Mouse (Mus musculus) adipocyte (in vitro differentiated cells): ENCODE results near the gene Zfp39.
A peak's percentile ranks its signal among the peaks of the same experiment; 100 is the strongest.
"Not testable (repeated sequence)": the region's sequence is repeated elsewhere in the genome, so short reads cannot be mapped to it uniquely, and the experiment has no call there.

Source experiments
- DNase-seq: peaks from one replicate; pipeline ENCODE4 v3.0.0-alpha.2; 2016; ENCODE audit warnings: low spot score

Zfp39 gene

DNA sequence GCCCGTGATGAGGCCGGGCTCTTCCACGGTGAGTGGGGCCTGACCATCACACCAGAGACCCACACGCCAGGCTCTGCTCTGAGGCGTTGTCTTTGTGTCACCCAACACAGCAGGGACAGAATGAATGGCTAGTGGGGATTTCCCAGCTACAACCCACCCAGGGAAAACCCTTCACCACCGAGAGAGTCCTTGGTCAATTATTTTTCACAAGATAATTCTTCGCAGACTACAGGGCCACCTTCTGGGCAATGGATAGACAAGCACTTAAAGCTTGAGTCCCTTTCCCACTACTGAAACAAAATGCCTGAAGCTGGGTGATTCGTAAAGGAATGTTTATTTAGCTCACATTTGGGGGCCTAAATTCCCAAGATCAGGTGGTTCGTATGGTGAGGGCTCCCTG is 18.4 kb upstream of the Zfp39 start:
- no peak for DNase-seq

GRCm38 (mm10) chr11:58918759-58919158 is 14.7 kb upstream of the Zfp39 start:
- DNase-seq: no peak

GRCm38 (mm10) chr11:58917745-58918366 is 13.8 kb upstream of the Zfp39 start, which contains the start of gene Btnl10:
Btnl10 (plus strand) TSS chr11:58917908.
- DNase-seq: no peak

- peak; percentile 40 for DNase-seq
Measured at GRCm38 (mm10) chr11:58916879-58917744, 13.1 kb upstream of the Zfp39 start.

- peak; percentile 46 for DNase-seq
Measured at GRCm38 (mm10) chr11:58914461-58915028, 10.5 kb upstream of the Zfp39 start.

DNA sequence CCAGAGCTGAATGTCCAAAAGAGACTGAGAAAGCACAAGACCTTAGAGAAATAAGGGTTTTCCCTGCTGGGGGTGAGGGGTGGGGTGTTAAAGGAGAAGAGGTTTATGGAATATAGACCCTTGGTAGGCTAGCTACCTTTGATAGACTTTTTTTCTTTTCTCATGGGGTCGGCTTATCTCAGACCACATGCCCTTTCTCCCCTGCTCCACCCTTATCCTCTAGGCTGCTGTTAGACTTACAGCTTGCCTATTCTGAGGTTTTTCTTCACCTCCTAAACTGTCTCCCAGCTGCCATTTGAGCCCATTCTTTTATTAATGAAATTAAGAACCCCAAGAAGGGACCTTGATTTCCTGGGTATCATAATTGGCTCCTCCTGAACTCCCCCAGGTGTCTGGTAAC is 9.8 kb upstream of the Zfp39 start:
- no peak for DNase-seq

DNA sequence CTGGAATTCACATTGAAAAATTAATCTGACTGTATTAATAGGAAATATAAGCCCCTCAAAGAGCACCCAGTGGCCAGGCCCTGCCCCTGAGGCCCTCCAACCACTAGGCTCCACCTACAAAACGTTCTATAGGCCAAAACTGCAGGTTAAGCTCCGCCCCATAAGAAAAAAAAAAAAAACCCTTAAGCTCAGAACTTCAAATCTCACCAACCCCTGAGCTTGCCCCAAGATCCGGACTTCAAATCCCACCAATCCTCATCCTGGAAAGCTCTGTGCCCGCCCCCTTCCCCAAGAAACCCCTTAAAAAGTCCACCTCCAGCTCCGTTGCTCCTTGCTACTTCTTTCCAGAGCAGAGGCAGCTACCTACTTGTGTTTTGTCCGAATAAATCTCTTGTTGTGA is 813 bp upstream of the Zfp39 start:
- DNase-seq: peak; percentile 31

GRCm38 (mm10) chr11:58904410-58904718 is 339 bp upstream of the Zfp39 start:
- DNase-seq: no peak

DNA sequence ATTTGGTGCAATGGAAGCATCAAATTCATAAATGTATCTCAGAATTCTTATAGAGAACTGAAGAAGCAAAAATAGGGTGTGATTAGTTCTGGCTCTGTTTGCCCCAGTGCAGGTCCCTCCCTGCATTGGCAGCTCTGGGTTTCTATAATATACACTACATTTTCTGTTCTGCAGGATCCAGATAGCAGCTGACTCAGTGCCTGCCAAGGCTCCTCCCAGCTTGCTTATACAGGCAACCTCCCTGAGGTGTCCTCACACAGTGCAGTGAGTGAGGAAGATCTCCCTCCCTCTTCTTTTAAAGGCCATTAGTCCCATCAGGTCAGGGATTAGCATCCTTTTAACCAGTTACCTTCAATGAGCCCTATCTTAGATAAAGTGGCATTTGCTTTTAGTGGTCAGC is 2.9 kb downstream of the Zfp39 start:
- no peak for DNase-seq

DNA sequence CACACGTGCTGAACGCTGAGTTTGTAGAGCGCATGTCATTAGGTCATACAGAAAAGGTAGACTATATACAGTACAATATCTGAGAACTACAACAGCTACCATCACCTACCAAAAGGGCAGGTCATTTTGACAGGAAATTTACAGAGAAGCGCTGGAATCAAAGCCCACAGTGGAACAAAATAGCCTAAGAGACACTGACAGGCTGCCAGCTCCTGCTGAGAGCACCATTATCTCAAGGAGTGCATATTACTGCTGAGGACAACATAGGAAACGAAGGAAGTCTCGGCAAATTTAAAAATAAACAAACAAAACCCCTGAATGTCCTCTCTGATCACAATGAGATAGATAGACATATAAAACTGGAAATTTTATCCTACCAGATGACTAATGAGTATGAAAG is 6.5 kb downstream of the Zfp39 start:
- DNase-seq: no peak

DNA sequence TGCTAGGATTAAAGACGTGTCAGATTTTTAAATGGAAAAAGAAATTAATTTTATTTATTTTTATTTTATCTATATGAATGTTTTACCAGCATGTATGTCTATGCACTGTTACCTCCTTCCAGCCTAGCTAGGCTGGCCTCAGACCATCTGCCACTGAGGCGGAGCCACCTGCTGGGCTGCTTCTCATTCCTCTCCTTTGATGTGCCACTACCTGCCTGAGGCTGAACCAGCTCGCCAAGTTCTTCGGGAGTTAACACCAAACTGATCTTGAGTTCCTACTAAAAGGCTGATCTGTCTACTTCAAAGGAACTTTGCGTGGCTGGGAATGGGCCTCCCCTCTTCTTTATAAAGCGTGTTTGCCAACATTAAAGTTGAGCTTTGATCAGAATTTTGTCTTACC is 9.6 kb downstream of the Zfp39 start:
- no peak for DNase-seq

GRCm38 (mm10) chr11:58890511-58890910 is 13.5 kb downstream of the Zfp39 start:
- DNase-seq: no peak

DNA sequence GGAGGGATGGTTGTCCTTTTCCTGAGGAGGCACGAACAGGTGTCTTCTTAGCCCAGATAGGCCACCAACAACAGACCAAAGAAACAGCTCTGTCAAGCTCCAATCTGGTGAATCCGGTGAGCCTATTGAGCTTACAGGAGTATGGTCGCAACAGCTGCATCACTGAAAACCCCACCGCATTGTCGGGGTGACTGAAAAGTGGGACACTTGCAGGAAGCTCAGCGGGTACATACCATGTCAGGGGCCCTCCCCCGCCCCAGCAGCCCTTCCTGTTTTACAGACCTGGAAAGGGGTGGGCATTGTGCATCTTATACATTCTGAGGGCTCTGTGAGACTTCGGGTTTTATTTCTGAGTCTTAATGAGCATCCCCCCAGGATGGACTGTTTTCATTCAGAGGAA is 20.3 kb downstream of the Zfp39 start:
- no peak for DNase-seq

GRCm38 (mm10) chr11:58870961-58871360 is 33.1 kb downstream of the Zfp39 start:
- DNase-seq: no peak

- DNase-seq: no peak
Measured at GRCm38 (mm10) chr11:58867954-58868330, 36.1 kb downstream of the Zfp39 start.

DNA sequence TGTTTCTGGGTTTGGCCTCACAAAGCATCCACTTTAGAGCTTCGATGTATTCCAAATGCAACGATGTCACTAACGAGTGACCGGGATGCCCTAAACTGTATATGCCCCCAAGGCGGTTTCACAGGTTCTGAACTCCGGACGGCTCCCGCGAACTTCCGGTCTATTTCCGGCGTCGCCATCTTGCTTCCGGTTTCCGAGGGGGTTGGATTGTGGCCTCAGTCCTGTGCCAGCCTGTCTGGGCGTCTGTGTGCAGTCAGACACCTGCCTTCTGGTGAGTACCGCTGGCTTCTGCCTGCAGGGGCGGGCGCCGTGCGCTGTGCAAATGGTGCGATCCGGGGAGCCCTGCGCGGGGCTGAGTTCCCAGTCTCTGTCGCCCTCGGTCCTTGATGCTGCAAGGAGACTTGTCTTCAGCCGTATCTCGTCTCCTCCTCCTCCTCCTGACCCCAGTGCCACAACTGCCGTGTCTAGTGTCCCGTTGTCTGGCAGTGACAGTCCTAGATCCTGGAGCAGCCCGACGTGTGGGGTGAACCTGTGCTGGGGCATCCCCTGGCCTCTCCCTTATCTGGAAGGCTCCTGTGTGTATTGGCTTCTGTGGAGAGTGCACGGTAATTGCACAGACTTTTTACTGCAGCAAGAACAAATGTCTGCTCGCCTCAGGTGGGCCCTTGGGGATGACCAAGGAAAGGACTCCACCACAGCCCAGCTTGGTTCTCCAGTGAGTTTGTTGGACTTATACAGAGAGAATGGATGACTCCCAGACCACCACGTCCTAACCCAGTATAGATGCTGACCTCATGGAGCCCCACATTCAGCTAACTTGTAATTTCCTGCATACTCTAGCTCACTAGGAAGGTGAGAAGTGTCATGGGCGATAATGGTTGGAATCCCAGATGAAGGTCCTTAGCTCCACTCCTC is 36.7 kb downstream of the Zfp39 start, which contains the start of gene 2810021J22Rik:
Gene 2810021J22Rik, plus strand, starts transcription at position 178 of the 915 bp plus-strand sequence.
- peak; percentile 88 for DNase-seq

GRCm38 (mm10) chr11:58860744-58861143 is 43.3 kb downstream of the Zfp39 start:
- DNase-seq: no peak

DNA sequence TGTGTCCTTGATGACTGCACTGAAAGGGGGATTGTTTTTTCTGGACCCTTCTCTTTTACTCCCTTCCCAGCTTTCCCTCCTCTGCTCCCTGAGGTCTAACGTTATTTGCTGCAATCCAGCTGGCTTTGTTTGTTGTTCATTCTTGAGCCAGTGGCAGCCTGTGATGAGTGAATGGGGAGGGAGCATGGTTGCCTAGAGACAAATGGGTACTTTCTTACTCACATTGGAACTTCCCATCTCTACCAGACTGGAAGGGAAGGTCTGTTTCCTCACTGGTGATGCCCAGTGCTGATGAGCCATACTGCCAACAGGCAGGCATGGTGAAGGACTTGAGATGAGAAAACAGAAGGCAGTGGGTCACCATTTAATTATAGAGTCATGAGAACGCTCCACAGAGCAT is 54.3 kb downstream of the Zfp39 start:
- no peak for DNase-seq

DNA sequence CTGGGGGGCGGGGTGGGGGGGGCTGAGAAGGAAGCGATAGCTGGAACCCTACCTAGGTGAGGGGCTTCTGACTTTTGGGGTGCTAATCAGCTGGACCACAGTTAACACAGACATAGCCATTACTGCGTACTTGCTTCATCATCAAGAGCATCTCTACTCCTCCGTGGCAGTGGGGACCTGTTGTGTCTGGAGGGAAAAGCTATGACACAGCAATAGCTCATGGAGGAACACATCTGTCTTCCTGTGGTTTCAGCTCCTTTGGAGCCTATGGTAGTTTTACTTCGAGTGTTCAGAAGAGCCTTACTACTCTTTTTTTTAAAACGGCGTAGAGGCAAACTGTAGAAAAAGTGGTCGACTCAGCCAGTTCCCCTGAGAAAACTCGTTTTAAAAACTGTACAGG is 56.4 kb downstream of the Zfp39 start:
- DNase-seq: no peak

- DNase-seq: peak; percentile 98
Measured at GRCm38 (mm10) chr11:58846919-58847461, 57.0 kb downstream of the Zfp39 start, which contains the start of gene Gm12258. Gm12258 (plus strand) TSS chr11:58847158.

DNA sequence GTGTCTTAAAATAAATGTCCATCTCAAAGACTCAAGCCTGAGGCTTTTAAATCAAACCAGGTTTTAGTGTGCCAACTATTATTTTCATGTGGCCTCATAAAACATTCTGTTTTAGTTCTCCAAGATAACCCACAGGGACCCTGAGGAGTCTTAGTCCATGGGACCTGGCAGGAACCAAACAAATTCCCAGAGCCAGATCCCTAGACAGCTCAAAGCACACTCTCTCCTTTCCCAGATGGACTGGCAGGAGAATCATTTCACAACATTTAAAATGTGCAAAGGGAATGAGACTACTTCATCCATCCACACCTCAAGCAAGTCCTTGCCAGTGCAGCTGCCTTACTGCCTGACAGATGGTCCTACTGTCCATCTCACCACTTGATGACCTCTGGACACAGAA is 65.1 kb downstream of the Zfp39 start, which contains the start of gene Olfr311:
Gene Olfr311, plus strand, starts transcription at position 301 of the 400 bp plus-strand sequence.
- not testable (repeated sequence) for DNase-seq
